Mouse (Mus musculus): ENCODE measurements around the gene Iyd.
A peak's percentile ranks its signal among the peaks of the same experiment; 100 is the strongest.
"Not testable (repeated sequence)": the region's sequence is repeated elsewhere in the genome, so short reads cannot be mapped to it uniquely, and the experiment has no call there.

The Iyd gene

GRCm38 (mm10) chr10:3540003-3540827 lies at the start of gene Iyd:
Iyd (plus strand) TSS chr10:3540240.
- DNase-seq (ENCODE audit: low read depth, low spot score) = no peak

GRCm38 (mm10) chr10:3496791-3497190 lies 43.2 kb upstream of the Iyd start:
- DNase-seq (ENCODE audit: low read depth, low spot score) = no peak

DNA sequence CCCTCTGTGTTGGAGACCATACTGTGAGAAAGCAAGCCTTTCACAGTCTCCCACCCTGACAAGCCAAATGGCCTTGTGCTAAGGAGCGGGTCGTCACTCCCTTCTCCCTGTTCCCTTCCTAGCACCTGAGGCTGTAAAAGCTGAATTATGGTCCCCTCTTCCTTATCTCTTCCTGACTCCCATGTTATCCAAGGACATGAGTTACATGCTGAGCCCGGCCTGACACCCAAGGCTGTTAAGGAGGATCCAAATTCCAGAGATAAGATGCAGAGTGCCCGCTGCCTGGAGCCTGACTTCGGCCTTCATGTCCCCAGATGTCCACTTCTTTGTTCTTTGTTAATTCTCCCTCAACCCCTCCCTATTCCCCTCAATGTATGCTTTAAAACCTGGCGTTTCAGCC lies 39.2 kb upstream of the Iyd start:
- not testable (repeated sequence) for DNase-seq (ENCODE audit: low read depth, low spot score)

DNA sequence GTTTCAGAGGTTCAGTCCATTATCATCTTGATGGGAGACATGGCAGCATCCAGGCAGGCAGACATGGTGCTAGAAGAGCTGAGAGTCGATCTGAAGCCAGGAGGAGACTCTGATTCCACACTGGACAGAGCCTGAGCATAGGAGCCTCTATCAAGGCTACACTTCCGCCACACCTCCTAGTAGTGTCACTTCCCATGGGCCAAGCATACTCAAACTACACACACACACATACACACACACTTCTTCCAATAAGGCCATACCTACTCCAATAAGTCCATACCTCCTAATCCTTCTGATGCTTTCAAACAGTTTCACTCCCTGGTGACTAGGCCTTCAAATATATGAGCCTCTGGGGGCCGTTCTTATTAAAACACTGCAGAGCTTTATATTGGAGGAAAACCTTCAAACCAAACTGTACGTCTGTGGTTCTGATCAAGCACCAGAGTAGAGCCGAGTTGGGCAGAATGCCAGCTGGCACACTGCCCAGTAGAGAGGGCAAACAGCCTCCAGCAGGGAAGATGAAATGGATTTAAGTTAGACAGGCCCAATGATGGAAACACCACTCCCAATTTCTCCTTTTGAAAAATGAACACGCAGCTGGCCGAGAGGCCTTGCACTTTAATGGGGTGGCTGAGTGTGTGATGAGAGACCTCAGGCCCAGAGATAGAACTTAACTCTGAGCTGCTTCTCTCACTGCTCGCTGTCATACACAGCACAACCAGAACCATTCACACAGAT lies 32.4 kb upstream of the Iyd start:
- DNase-seq (ENCODE audit: low read depth, low spot score) = no peak

DNA sequence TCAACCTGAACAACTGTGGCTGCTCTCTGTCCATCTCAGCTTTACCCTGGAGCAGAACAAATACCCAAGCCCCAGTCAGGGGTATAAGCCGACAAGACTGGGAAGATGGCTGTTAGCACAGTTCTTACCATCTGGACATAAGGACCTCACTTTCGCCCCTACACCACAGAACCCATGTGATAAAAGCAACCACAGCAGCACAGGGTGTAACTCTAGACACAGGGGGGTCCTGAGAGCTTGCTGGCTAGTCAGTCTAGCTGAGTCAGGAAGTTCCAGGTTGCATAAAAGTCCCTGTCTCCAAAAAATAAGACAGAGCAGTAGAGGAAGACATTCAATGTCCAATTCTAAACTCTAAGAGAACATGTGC lies 31.8 kb upstream of the Iyd start:
- DNase-seq (ENCODE audit: low read depth, low spot score) = no peak

DNA sequence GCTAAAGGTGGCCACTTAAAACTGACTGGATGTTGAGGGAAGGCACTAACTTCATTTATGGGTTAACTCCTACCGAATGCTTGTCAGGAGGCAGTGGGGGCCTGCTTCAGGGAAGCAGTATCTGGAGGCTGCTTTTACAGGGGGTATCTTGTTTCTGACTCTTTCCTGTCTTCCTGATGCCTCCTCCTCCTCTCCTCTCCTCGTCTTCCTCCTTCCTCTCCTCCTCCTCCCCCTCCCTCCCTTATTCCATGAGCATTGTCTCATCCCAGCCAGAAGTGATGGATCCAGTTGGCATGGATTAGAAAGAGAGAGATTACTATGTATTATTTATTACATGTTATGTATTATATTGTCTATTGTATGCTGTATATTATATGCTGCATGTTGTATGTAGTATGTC lies 31.3 kb upstream of the Iyd start:
- DNase-seq (ENCODE audit: low read depth, low spot score) = no peak

- no peak for DNase-seq (ENCODE audit: low read depth, low spot score)
Observed at GRCm38 (mm10) chr10:3509663-3510277, 30.3 kb upstream of the Iyd start.

DNA sequence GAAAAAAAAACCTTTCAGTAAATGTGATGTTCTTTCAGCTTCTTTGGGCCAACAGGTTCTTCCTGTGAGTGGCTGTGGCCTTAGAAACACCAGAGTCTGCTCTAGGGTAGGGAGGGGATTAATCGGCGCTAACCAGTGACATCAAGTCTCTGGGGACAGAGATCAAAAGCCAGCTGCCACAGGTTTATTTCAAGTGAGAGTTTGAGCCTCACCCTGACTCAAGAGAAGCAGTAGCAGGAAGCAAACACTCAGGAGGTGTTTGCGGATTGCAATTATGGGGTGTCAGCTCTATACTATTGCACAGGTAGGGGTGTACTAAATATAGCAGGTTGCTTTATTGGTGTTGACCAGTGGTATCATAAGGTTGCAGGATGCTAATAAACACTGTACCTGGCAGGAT lies 29.6 kb upstream of the Iyd start:
- DNase-seq (ENCODE audit: low read depth, low spot score) = no peak

GRCm38 (mm10) chr10:3511401-3511800 lies 28.6 kb upstream of the Iyd start:
- DNase-seq (ENCODE audit: low read depth, low spot score) = no peak

DNA sequence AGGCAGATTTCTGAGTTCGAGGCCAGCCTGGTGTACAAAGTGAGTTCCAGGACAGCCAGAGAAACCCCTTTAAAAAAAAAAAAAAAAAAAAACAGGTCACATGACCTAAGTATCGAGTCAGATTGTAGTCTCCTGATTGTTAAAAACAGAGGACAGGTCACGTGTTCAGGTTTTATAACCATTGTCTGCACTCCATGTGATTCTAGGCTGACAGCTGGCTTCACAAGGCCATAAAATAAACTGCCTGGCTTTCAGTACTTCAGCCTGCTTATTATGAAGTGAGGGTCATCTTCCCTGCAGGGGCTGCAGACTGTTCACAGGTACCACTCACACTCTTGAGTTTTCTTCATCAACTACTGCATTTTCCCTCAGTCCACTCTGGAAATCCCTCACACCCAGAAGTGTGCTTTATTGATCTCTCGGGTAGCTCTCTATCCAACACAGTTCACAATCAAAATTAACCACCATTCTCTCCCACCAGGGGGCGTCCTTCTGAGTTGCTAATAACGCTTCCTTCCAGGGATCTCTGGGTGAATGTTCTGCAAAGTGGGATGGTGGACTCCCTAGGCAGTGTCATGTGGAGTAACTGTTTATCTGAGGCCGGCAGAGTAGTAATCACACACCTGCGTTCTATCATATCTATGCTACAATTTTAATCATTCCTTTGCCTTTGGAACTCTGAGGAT lies 27.3 kb upstream of the Iyd start:
- DNase-seq (ENCODE audit: low read depth, low spot score) = peak; percentile 20

- no peak for DNase-seq (ENCODE audit: low read depth, low spot score)
Observed at GRCm38 (mm10) chr10:3513947-3514346, 26.1 kb upstream of the Iyd start.

DNA sequence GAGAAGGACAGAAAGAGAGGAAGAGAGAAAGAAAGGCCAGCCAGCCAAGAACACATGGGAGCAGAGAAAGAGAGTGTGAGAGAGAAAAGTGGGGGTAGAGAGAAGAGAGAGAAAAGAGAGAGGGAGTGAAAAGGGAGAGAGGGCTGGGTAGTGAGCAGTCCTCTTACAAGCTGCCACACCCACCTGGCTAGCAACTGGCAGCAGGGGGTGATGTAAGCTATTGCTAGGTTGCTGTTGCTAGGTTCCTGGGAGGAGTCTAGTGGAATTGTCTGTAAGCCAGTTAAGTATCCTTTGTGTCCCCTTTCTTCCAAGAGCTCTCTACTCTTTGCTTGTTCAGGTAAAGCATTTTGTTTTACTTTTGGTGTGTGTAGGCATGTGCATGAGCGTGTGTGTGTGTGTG lies 25.4 kb upstream of the Iyd start:
- DNase-seq (ENCODE audit: low read depth, low spot score) = peak; percentile 35

- DNase-seq (ENCODE audit: low read depth, low spot score) = no peak
Observed at GRCm38 (mm10) chr10:3516442-3516841, 23.6 kb upstream of the Iyd start.

- DNase-seq (ENCODE audit: low read depth, low spot score) = no peak
Observed at GRCm38 (mm10) chr10:3523044-3523793, 16.8 kb upstream of the Iyd start.

DNA sequence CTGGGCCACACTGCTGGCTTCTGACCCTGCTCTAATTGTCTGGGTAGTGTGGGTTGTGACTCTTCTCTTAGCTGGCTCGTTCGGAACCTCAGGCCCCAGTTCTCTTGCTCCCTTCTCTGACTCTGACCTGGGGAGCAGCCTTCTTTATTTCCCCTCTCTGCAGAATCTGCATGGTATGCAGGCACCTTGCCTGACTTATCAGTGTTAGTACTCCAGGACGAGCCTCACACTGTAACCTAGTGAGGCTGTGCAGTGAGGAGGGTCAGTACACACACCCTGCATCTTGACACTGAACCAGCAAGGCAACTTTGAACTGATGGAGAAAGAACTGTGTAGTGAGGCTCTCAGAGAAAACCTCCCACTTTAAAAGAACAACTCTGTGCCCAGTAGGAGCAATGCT lies 15.5 kb upstream of the Iyd start:
- no peak for DNase-seq (ENCODE audit: low read depth, low spot score)

GRCm38 (mm10) chr10:3525420-3526019 lies 14.5 kb upstream of the Iyd start:
- DNase-seq (ENCODE audit: low read depth, low spot score) = no peak

DNA sequence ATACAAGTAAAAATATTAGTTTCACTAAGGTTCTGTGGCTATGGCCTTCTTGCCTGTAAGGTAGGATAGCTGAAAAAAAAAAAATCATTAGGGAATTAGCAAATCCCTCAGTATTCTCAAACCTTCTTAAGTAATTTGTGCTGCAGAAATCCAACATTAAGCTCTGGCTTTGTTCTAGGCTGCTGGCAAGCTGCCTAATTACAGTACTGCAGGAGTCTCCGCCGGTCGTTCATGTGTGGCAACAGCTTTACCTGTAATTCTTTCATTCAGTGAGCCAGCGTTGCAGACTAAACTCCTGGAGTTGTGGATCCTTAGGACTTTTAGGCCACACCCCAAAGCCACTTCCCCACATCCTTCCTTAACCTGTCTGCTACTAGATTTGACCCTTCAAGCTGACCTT lies 10.2 kb upstream of the Iyd start:
- no peak for DNase-seq (ENCODE audit: low read depth, low spot score)

GRCm38 (mm10) chr10:3530661-3531060 lies 9.4 kb upstream of the Iyd start:
- DNase-seq (ENCODE audit: low read depth, low spot score) = no peak

- DNase-seq (ENCODE audit: low read depth, low spot score) = peak; percentile 45
Observed at GRCm38 (mm10) chr10:3531375-3531774, 8.7 kb upstream of the Iyd start.

- DNase-seq (ENCODE audit: low read depth, low spot score) = peak; percentile 33
Observed at GRCm38 (mm10) chr10:3534445-3534844, 5.6 kb upstream of the Iyd start.

DNA sequence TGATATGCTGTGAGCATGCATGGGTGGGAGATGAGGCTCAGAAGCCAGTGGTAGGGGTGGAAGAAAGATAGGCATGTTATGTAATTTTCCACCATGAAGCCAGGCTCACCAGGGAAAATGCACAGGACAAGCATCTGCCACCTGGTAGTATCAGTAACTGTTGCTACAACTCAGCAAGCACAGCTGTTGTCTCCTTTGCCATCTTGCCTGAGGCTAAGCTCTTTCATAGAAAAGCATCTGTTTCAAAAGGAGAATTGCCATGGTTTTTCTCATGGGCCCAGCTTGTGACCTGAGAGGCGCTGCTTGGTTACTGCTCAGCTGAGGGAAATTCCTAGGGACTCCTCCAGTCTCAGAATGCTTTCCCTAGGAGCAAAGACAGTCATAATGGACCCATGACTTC lies 3.7 kb upstream of the Iyd start:
- DNase-seq (ENCODE audit: low read depth, low spot score) = no peak

Measured in ZHBTc4 (cell line).